Comparison of ENCODE assay signal across 19 mouse cellular contexts in the genomic region with DNA sequence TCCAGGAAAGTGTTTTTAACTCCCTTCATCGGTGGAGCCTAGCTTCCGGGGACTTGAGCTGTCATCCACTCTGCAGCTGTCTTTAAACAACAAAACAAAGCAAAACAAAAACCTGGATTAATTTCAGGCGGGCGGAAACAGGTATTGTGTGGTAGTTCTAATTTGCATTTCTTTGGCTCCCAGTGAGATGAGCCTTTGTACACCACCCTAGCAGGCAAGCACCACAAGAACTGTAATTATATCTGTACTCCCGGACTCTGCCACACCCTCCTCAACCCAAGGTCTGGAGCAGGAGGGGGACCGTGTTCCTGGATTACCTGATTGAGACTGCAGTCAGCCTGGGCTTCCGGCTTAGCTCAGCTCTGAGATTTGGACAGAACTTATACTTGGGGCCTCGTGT. TPM values are rescaled to one million over a fixed set of nuclear protein-coding genes. Genes with fewer than 3 reads are reported as not detected.
"Had no signal": no experiment of that assay in that cellular context is flagged by ENCODE, and none has a peak within 500 bp of the region (broad histone marks: within the 10 kb centered on the region; RNA-seq: fewer than 3 reads in every experiment).

No protein-coding gene starts in this region.

- H3K4me1 ChIP-seq: liver, embryonic 15.5 days had no signal

- H3K9ac ChIP-seq: kidney, embryonic 15.5 days; limb, embryonic 13.5 days; liver, embryonic 15.5 days; lung, embryonic 14.5 days; neural tube, embryonic 12.5 days had no signal

- DNase-seq: kidney, postnatal 14 days; left cerebral cortex, postnatal 4 days; lung, embryonic 14.5 days; lung, postnatal 10 days; lung, postnatal 4 days; midbrain, embryonic 14.5 days; right cerebral cortex, adult 18-20 months; right cerebral cortex, postnatal 25 days; thymus, postnatal 4 days had no signal

- H3K4me3 ChIP-seq: kidney, embryonic 15.5 days; limb, embryonic 13.5 days; liver, embryonic 15.5 days; midbrain, embryonic 10.5 days; myocyte; neural tube, embryonic 12.5 days had no signal

- H3K36me3 ChIP-seq: kidney, embryonic 15.5 days; limb, embryonic 13.5 days; liver, embryonic 15.5 days; midbrain, embryonic 10.5 days; neural tube, embryonic 12.5 days had no signal

- H3K4me2 ChIP-seq: kidney, embryonic 15.5 days; limb, embryonic 13.5 days; liver, embryonic 15.5 days; lung, embryonic 14.5 days; neural tube, embryonic 12.5 days had no signal

- H3K27ac ChIP-seq: kidney, embryonic 15.5 days; limb, embryonic 13.5 days; liver, embryonic 15.5 days; midbrain, embryonic 10.5 days; neural tube, embryonic 12.5 days; stomach, postnatal 0 days had no signal

- H3K9me3 ChIP-seq: kidney, embryonic 15.5 days; limb, embryonic 13.5 days; liver, embryonic 15.5 days; midbrain, embryonic 10.5 days; neural tube, embryonic 12.5 days had no signal

RNA-seq across cellular contexts. Expression of a gene that starts 41.1 kb away (rescaled TPM):
- polyA plus RNA-seq: kidney, embryonic 15.5 days; large intestine, adult 2 months; liver, adult 2 months; liver, embryonic 15.5 days; lung, embryonic 14.5 days; midbrain, embryonic 10.5 days; midbrain, embryonic 14.5 days; myocyte; neural tube, embryonic 12.5 days; small intestine, adult 2 months; stomach, postnatal 0 days had no signal
